Mouse (Mus musculus) c-Kit-negative CD71-positive TER-119-positive erythroid progenitor cells, embryonic 14.5 days (primary cell): Measurements from ENCODE around the gene Msantd2.
A peak's percentile ranks its signal among the peaks of the same experiment; 100 is the strongest.

Experiments
- DNase-seq: peaks from one replicate; pipeline ENCODE4 v3.0.0-alpha.2; 2013; ENCODE audit warnings: low read depth, low spot score

The Msantd2 gene

DNA sequence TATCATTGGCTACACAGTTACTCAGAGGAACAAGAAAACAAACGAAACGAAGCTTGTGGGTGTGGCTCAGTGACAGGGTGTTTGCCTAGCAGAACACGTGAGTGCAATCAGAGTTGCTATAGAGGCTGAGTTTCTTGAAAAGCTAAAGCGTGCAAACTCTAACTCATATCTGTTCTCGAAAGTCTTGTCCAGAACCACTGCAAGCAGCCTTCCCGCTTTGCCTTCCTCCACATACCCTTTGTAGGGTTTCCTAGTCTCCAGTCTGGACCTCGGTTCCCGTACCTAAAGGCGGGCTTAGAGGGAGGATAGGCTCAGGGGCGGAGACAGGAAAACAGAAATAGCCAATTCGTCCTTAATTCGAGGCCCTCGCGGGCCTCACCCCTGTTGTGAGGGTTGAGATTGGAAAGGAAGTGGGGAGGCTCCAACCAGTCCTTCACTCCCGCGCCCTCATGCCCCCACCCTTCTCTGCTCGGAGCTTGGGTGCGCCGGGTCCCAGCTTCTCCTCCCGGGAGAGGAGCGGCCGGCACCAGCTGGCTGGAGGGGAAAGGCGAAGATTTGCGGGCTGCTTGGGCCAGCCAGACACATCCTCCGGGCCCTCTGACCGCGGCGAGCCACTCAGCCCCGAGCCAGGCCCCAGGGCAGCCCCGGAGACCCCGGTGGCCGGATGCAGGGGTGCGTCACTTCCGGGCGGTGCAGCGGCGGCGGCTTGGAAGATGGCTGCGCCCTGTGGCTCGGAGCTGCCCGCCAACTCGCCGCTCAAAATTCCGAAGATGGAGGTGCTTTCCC, at the start of gene Msantd2:
TSS of gene Msantd2 (plus strand) at position 709 of the 786 bp plus-strand sequence.
- DNase-seq: peak; percentile 44

GRCm38 (mm10) chr9:37452401-37452800, 36.7 kb upstream of the Msantd2 start:
- no peak for DNase-seq

DNA sequence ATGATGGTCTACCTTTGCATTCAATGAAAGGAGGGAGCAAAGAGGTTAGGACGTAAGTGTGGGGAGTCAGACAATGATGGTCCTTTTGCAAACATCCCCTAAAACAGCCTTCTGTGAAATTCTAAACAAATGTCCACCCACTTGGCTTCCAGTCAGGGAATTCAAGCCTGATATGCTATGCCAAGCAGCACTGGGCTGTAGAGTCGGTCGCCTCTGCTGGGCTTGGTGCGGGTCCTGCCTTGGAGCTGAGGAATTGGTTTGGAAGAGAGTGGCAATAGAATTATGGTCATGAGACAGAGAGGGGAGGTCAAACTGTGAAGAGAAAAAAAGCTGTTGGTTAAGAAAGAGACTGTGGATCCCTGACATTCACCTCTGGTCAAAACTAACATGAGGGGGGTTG, 35.8 kb upstream of the Msantd2 start:
- DNase-seq: no peak

DNA sequence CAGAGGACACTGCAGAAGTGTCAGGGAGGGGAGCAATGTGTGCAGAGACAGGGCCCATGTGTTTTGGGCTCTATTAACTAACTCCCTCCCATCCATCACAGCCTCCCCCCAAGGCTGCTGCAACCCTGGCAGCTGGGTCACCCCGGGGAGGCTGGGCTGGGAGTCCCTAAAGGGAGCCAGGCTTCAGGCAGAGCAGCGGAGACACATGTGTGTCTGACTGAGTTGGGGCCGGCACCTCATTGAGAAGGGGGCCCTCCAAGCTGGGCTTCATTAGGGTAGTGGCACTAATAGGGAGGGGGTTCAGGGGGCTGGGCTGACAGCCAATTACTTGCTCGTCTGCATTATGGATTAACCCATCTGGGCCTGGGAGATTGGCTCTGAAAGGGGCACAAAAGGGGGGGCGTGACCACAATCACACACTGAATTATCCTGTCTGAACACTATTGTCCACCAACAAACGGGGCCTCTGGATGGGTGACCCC, 35.1 kb upstream of the Msantd2 start:
- DNase-seq: no peak

DNA sequence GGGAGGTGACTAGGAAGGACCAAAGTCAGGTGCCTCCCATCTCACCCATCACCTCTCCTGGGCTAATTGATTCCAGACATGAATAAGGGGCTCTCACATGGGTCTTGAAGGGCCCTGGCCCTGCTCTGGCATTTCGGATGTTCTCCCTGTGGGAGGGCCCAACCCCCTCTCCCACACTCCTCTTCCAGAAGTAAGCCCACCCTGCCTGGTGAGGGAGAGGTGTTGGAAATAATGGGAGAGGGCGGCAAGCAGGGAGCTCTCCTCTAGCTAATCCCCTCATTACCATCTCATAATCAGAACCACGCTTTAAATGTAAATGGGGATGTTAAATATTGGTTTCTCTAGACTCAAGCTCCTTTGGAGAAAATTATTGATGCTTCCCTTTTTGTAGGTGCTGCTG, 34.1 kb upstream of the Msantd2 start:
- no peak for DNase-seq

- DNase-seq: no peak
These were observed 33.3 kb upstream of the Msantd2 start for GRCm38 (mm10) chr9:37455868-37456267.

GRCm38 (mm10) chr9:37456481-37456910, 32.6 kb upstream of the Msantd2 start:
- DNase-seq: no peak

DNA sequence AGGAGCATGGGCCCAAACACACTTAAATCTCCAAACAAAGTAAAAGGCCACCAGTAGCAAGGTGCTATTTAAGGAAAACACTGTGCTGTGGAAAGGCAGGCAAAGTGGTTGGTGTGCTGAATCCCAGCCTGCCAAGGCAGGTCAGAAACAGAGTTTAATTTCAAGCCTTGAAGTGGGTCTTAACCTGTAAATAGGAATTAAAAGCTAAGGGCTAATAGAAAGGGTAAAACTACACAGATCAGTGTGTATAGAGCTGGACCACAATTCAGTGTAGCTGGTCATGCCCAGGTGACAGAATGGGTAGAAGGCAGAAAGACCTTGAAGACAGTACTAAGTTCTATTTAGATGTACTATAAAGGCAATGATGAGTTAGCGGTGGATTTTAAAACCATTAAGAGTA, 32.0 kb upstream of the Msantd2 start:
- DNase-seq: no peak

DNA sequence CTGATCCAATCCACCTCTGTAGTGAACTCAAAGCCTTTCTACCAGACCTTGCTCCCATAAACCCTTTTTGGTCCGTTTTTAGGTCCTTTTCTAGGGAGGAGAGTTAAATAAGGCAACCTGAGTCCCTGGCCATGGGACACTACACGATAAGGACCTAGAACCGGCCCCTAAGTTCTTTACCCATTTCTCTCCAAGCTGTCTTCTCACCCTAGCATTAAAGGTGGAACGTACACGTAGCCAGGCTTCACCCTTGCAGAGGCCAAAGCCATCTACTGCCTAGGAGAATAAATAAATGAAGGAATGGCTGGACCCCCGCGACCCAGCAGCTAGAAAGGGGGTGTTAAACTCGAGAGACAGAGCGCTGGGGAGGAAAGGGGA, 29.5 kb upstream of the Msantd2 start:
- no peak for DNase-seq

GRCm38 (mm10) chr9:37460043-37460960, 28.8 kb upstream of the Msantd2 start:
- DNase-seq: no peak

GRCm38 (mm10) chr9:37460961-37461340, 28.2 kb upstream of the Msantd2 start:
- no peak for DNase-seq

DNA sequence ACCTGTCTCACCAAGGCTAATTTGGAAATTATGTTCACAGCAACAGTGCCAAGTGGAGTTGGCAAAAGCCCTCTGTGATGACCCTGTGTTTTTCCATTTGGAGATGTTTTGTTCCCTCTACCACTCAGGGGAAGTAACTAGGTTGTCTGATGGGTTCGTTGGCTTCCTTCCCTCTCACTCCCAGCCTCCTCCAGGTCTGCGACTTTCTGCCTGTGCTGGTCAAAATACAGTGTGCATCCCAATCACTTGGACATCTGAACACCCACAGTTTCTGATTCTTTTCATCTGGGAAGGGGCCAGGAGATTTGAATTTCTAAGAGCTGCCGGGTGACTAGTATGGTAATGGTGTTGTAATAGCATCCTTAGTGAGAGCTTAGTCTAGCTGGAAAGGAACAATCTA, 27.5 kb upstream of the Msantd2 start:
- no peak for DNase-seq

GRCm38 (mm10) chr9:37462764-37463163, 26.4 kb upstream of the Msantd2 start:
- DNase-seq: no peak

- DNase-seq: no peak
These were observed 15.5 kb upstream of the Msantd2 start for GRCm38 (mm10) chr9:37473611-37474125.

GRCm38 (mm10) chr9:37474923-37475322, 14.2 kb upstream of the Msantd2 start:
- no peak for DNase-seq

- DNase-seq: no peak
These were observed 4.0 kb upstream of the Msantd2 start for GRCm38 (mm10) chr9:37485146-37485545.

- DNase-seq: no peak
These were observed 1.1 kb upstream of the Msantd2 start for GRCm38 (mm10) chr9:37488041-37488440.

DNA sequence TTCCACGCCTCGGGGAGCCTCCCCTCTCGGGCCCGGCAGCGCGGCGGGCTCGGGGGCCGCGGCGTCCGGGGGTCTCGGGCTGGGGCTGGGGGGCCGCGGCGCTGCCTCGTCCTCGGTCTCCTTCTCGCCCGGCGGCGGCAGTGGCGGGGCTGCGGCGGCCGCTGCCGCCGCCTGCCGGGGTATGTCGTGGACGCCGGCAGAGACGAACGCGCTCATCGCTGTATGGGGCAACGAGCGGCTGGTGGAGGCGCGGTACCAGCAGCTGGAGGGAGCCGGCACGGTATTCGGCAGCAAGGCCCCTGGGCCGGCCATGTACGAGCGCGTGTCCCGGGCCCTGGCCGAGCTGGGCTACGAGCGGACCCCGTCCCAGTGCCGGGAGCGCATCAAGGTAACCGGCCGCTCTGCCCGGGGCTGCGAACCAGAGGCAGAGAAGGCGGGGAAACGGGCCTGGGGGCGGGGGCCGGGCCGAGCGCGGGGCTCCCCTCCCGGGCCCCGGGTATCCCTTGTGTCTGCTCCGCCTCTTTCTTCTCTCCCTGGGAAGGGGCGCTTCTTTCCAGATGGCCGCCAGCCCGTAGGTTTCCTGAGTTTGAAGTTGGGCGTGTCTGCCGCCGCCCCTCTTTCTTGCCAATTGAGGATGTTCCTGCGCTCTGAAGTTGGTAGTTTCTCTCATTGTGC, 464 bp downstream of the Msantd2 start:
- no peak for DNase-seq

DNA sequence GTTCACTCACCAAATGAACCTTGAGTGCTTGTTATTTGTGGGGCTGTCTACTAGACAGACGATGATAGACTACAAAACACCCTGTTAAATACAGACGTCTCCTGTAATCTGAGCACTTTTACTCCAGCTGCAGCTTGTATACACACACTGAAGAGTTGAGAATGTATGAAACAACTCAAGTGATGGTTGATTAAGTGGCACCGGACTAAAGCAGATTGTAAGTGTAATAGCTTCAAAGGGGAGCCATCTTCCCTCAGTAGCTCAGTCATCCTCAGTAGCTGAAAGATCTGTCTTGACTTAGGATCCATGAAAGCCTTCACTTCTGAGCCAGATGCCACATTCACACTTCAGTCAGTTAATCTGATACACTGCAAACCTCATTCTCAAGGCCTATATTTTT, 6.6 kb downstream of the Msantd2 start:
- no peak for DNase-seq

DNA sequence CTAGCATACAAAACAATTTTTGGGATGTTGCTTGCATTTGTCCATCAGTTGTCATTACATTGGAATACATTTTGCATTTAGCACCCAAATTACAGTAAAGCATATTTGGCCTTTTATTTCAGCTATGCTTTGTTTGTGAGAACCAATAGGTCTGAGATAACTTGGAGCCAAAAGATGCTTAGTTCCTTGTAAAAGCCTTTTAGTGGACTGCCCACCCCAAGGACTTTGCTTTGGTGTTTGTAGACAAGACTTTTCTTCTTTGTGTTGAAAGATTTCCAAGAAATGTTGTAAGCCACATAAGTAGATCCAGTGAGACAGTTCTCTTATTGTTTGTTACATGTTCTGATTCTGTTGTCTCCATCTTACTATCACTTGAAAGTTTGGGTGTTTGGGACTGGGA, 7.2 kb downstream of the Msantd2 start:
- no peak for DNase-seq

GRCm38 (mm10) chr9:37500201-37500600, 11.1 kb downstream of the Msantd2 start:
- no peak for DNase-seq

DNA sequence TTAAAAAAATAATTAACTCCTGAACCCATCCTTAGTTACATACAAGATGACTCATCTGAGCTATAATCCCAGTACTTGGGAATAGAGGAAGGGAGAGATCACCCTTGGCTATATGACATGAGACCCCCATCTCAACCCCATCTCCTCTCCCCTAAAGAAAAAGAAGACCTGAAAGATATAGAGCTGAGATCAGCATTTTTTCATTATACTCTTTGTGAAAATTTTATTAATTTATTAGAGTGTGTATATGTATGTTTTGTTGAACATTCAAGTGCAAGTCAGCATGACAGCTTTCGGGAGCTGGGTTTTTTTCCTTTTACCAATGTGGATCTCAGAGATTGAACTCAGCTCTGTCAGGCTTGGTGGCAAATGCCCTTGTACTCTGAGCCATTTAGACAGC, 12.1 kb downstream of the Msantd2 start:
- DNase-seq: no peak
